ENCODE assay signal across 9 mouse cellular contexts in genomic region chr9:44288959-44289291, GRCm38 (mm10). TPM values are rescaled to one million over a fixed set of nuclear protein-coding genes. Genes with fewer than 3 reads are reported as not detected.
DNase-seq lines count a peak whose midpoint lies in the region; ATAC-seq and TF ChIP-seq lines count a peak whose summit lies in the region.
"Had no signal": no experiment of that assay in that cellular context is flagged by ENCODE, and none has a peak within 500 bp of the region (broad histone marks: within the 10 kb centered on the region; RNA-seq: fewer than 3 reads in every experiment).

No protein-coding gene starts in this region.

- no peak overlapping the region for H3K4me3 ChIP-seq in kidney, postnatal 0 days (replicated peaks; ENCODE audit: low read depth, low read length)
- H3K4me3 ChIP-seq in embryonic facial prominence, embryonic 15.5 days (replicated peaks): no peak overlapping the region
- H3K4me3 ChIP-seq in limb, embryonic 12.5 days (replicated peaks): peak overlapping the region; percentile 76
- peak overlapping the region; percentile 71 for H3K4me3 ChIP-seq in neural tube, embryonic 14.5 days (ENCODE audit: low read depth, low read length)

- DNase-seq in kidney, postnatal 0 days (ENCODE audit: low spot score): peak; percentile 38
- DNase-seq in kidney, postnatal 14 days: no peak
- DNase-seq in frontal cortex, postnatal 10 days (ENCODE audit: low spot score in 2 of 2): no peak
- DNase-seq in right cerebral cortex, postnatal 36 days (ENCODE audit: low spot score in 2 of 2): no peak
- no peak for DNase-seq in lung, postnatal 36 days
- DNase-seq: heart, postnatal 4 days had no signal

- H3K27ac ChIP-seq in kidney, postnatal 0 days: no peak overlapping the region
- H3K27ac ChIP-seq in embryonic facial prominence, embryonic 15.5 days (replicated peaks): no peak overlapping the region
- H3K27ac ChIP-seq in limb, embryonic 12.5 days: no peak overlapping the region
- peak overlapping the region; percentile 75; the same call in 1 of the 2 replicates for H3K27ac ChIP-seq in neural tube, embryonic 14.5 days (ENCODE audit: low read depth, low read length)

- no peaks in the 10 kb centered on the region for H3K27me3 ChIP-seq in kidney, postnatal 0 days (ENCODE audit: insufficient read depth, low read length)
- peaks cover 23% of the 10 kb centered on the region for H3K27me3 ChIP-seq in embryonic facial prominence, embryonic 15.5 days
- H3K27me3 ChIP-seq in limb, embryonic 12.5 days: peaks cover 46% of the 10 kb centered on the region
- H3K27me3 ChIP-seq in neural tube, embryonic 14.5 days (ENCODE audit: control insufficient read depth, insufficient read depth, low read length): no peaks in the 10 kb centered on the region

- peak overlapping the region; percentile 95 for H3K4me2 ChIP-seq in kidney, postnatal 0 days (ENCODE audit: low read length)
- peak overlapping the region; percentile 93; the same call in 1 of the 2 replicates for H3K4me2 ChIP-seq in embryonic facial prominence, embryonic 15.5 days (replicated peaks)
- peak overlapping the region; percentile 95 for H3K4me2 ChIP-seq in limb, embryonic 12.5 days
- peak overlapping the region; percentile 95 for H3K4me2 ChIP-seq in neural tube, embryonic 14.5 days (ENCODE audit: low read depth, low read length)

- peaks cover 7% of the 10 kb centered on the region; the same call in 1 of the 2 replicates for H3K36me3 ChIP-seq in kidney, postnatal 0 days (ENCODE audit: insufficient read depth, low read length)
- H3K36me3 ChIP-seq in embryonic facial prominence, embryonic 15.5 days: peaks cover 33% of the 10 kb centered on the region
- H3K36me3 ChIP-seq in limb, embryonic 12.5 days: peaks cover 40% of the 10 kb centered on the region
- H3K36me3 ChIP-seq in neural tube, embryonic 14.5 days (ENCODE audit: control insufficient read depth, insufficient read depth, low read length): peaks cover 19% of the 10 kb centered on the region

- no peaks in the 10 kb centered on the region for H3K9me3 ChIP-seq in kidney, postnatal 0 days (replicated peaks; ENCODE audit: low read length)
- no peaks in the 10 kb centered on the region for H3K9me3 ChIP-seq in embryonic facial prominence, embryonic 15.5 days (replicated peaks)
- 0 out of 2 replicates have a peak, but pooled peaks cover 6% of the 10 kb centered on the region for H3K9me3 ChIP-seq in limb, embryonic 12.5 days
- H3K9me3 ChIP-seq in neural tube, embryonic 14.5 days (ENCODE audit: control insufficient read depth, low read length): no peaks in the 10 kb centered on the region

- no peak for ATAC-seq in kidney, postnatal 0 days (replicated peaks; ENCODE audit: low FRiP score, low read depth)
- no peak for ATAC-seq in embryonic facial prominence, embryonic 15.5 days (ENCODE audit: insufficient number of reproducible peaks, low FRiP score, low TSS enrichment, low read depth)
- ATAC-seq in limb, embryonic 12.5 days (ENCODE audit: insufficient number of reproducible peaks, insufficient read depth, low FRiP score, low TSS enrichment, low read depth): no peak
- no peak for ATAC-seq in neural tube, embryonic 14.5 days (ENCODE audit: low read depth)

- WGBS in kidney, postnatal 0 days: 11% methylated on average over 11 of the region's 11 CpGs
- WGBS in embryonic facial prominence, embryonic 15.5 days: 11% methylated on average over 11 of the region's 11 CpGs
- 8% methylated on average over 11 of the region's 11 CpGs for WGBS in limb, embryonic 12.5 days
- 9% methylated on average over 11 of the region's 11 CpGs for WGBS in neural tube, embryonic 14.5 days

- H3K4me1 ChIP-seq in kidney, postnatal 0 days (replicated peaks; ENCODE audit: insufficient read depth, low read length): peaks cover 4% of the 10 kb centered on the region; the same call in 1 of the 2 replicates
- H3K4me1 ChIP-seq in embryonic facial prominence, embryonic 15.5 days: peaks cover 26% of the 10 kb centered on the region
- H3K4me1 ChIP-seq in limb, embryonic 12.5 days (replicated peaks): peaks cover 16% of the 10 kb centered on the region
- H3K4me1 ChIP-seq in neural tube, embryonic 14.5 days (ENCODE audit: control insufficient read depth, insufficient read depth, low read length): peaks cover 19% of the 10 kb centered on the region

- no peak for TF ChIP-seq CTCF in kidney, postnatal 0 days (IDR thresholded peaks at IDR 0.05; ENCODE audit: low read depth)

- no peak overlapping the region for H3K9ac ChIP-seq in kidney, postnatal 0 days (ENCODE audit: low read depth, low read length)
- no peak overlapping the region for H3K9ac ChIP-seq in embryonic facial prominence, embryonic 15.5 days
- H3K9ac ChIP-seq in limb, embryonic 12.5 days (replicated peaks): 0 out of 2 replicates have a peak overlapping the region, but pooled peaks have one; percentile 81
- peak overlapping the region; percentile 77 for H3K9ac ChIP-seq in neural tube, embryonic 14.5 days (replicated peaks; ENCODE audit: low read depth, low read length)

RNA-seq across cellular contexts. Expression of gene Abcg4, which starts 0.5 kb away (rescaled TPM):
- 1.0 and 1.6 TPM in 2 replicates for polyA plus RNA-seq in kidney, postnatal 0 days (2015; fragmentation: Nextera tagmentation; extraction: Ambion mirVana)
- polyA plus RNA-seq in embryonic facial prominence, embryonic 15.5 days (2015; fragmentation: Nextera tagmentation; extraction: Ambion mirVana): 5.1 and 5.5 TPM in 2 replicates
- 7.0 and 7.7 TPM in 2 replicates for polyA plus RNA-seq in limb, embryonic 12.5 days (2016; fragmentation: Nextera tagmentation; extraction: Ambion mirVana)
- polyA plus RNA-seq in neural tube, embryonic 14.5 days (2014; fragmentation: Nextera tagmentation; extraction: Ambion mirVana): 21.4 and 25.0 TPM in 2 replicates

RNA-seq across cellular contexts. Expression of gene Hinfp, which starts 16.5 kb away (rescaled TPM):
- 14.9 and 18.5 TPM in 2 replicates for polyA plus RNA-seq in kidney, postnatal 0 days (2015; fragmentation: Nextera tagmentation; extraction: Ambion mirVana)
- 23.0 and 26.6 TPM in 2 replicates for polyA plus RNA-seq in embryonic facial prominence, embryonic 15.5 days (2015; fragmentation: Nextera tagmentation; extraction: Ambion mirVana)
- polyA plus RNA-seq in limb, embryonic 12.5 days (2016; fragmentation: Nextera tagmentation; extraction: Ambion mirVana): 29.1 and 33.2 TPM in 2 replicates
- polyA plus RNA-seq in neural tube, embryonic 14.5 days (2014; fragmentation: Nextera tagmentation; extraction: Ambion mirVana): 21.9 and 23.2 TPM in 2 replicates

RNA-seq across cellular contexts. Expression of gene Nlrx1, which starts 20.5 kb away (rescaled TPM):
- 6.8 and 7.2 TPM in 2 replicates for polyA plus RNA-seq in kidney, postnatal 0 days (2015; fragmentation: Nextera tagmentation; extraction: Ambion mirVana)
- 13.4 and 14.6 TPM in 2 replicates for polyA plus RNA-seq in embryonic facial prominence, embryonic 15.5 days (2015; fragmentation: Nextera tagmentation; extraction: Ambion mirVana)
- polyA plus RNA-seq in limb, embryonic 12.5 days (2016; fragmentation: Nextera tagmentation; extraction: Ambion mirVana): 5.3 and 6.7 TPM in 2 replicates
- 3.7 and 4.5 TPM in 2 replicates for polyA plus RNA-seq in neural tube, embryonic 14.5 days (2014; fragmentation: Nextera tagmentation; extraction: Ambion mirVana)

RNA-seq across cellular contexts. Expression of gene C2cd2l, which starts 31.2 kb away (rescaled TPM):
- 11.6 and 13.0 TPM in 2 replicates for polyA plus RNA-seq in kidney, postnatal 0 days (2015; fragmentation: Nextera tagmentation; extraction: Ambion mirVana)
- polyA plus RNA-seq in embryonic facial prominence, embryonic 15.5 days (2015; fragmentation: Nextera tagmentation; extraction: Ambion mirVana): 9.1 and 10.3 TPM in 2 replicates
- 7.9 and 8.1 TPM in 2 replicates for polyA plus RNA-seq in limb, embryonic 12.5 days (2016; fragmentation: Nextera tagmentation; extraction: Ambion mirVana)
- 19.0 and 21.9 TPM in 2 replicates for polyA plus RNA-seq in neural tube, embryonic 14.5 days (2014; fragmentation: Nextera tagmentation; extraction: Ambion mirVana)

RNA-seq across cellular contexts. Expression of gene Dpagt1, which starts 36.9 kb away (rescaled TPM):
- 32.2 and 33.6 TPM in 2 replicates for polyA plus RNA-seq in kidney, postnatal 0 days (2015; fragmentation: Nextera tagmentation; extraction: Ambion mirVana)
- polyA plus RNA-seq in embryonic facial prominence, embryonic 15.5 days (2015; fragmentation: Nextera tagmentation; extraction: Ambion mirVana): 31.4 and 37.2 TPM in 2 replicates
- 38.1 and 38.6 TPM in 2 replicates for polyA plus RNA-seq in limb, embryonic 12.5 days (2016; fragmentation: Nextera tagmentation; extraction: Ambion mirVana)
- 35.3 and 35.9 TPM in 2 replicates for polyA plus RNA-seq in neural tube, embryonic 14.5 days (2014; fragmentation: Nextera tagmentation; extraction: Ambion mirVana)

Comparison
In these comparisons a context has a peak if more than half of its experiments do, and no peak if none do; other contexts are left out.
1. H3K4me3 ChIP-seq: peak in limb, embryonic 12.5 days (single experiment) and neural tube, embryonic 14.5 days (single experiment); none in kidney, postnatal 0 days (single experiment) and embryonic facial prominence, embryonic 15.5 days (single experiment).
2. H3K9ac ChIP-seq: peak in limb, embryonic 12.5 days (single experiment) and neural tube, embryonic 14.5 days (single experiment); none in kidney, postnatal 0 days (single experiment) and embryonic facial prominence, embryonic 15.5 days (single experiment).
3. Peak in every context shown above with its lines, with median percentiles within 50 percentile points of each other: H3K4me2 ChIP-seq.